Mouse (Mus musculus): ENCODE measurements around the gene Nkx2-3. TPM values are rescaled to one million over a fixed set of nuclear protein-coding genes. Genes with fewer than 3 reads are reported as not detected.
A peak's percentile ranks its signal among the peaks of the same experiment; 100 is the strongest.

The Nkx2-3 gene
- total RNA-seq (2015): not detected in 2 replicates
- total RNA-seq (2017): not detected in 2 replicates

GRCm38 (mm10) chr19:43612051-43612450 lies at the start of gene Nkx2-3:
Gene Nkx2-3, plus strand, starts transcription at chr19:43612325.
- no peak for ATAC-seq (ENCODE audit: poor library complexity, severe bottlenecking)

- no peak for ATAC-seq (ENCODE audit: poor library complexity, severe bottlenecking)
These were observed 49.0 kb upstream of the Nkx2-3 start for GRCm38 (mm10) chr19:43563166-43563565.

GRCm38 (mm10) chr19:43568298-43568697 lies 43.8 kb upstream of the Nkx2-3 start:
- ATAC-seq (ENCODE audit: poor library complexity, severe bottlenecking): no peak

GRCm38 (mm10) chr19:43569133-43569532 lies 43.0 kb upstream of the Nkx2-3 start:
- no peak for ATAC-seq (ENCODE audit: poor library complexity, severe bottlenecking)

- peak; percentile 99 for ATAC-seq (ENCODE audit: poor library complexity, severe bottlenecking)
These were observed 41.0 kb upstream of the Nkx2-3 start for GRCm38 (mm10) chr19:43570831-43571790.

GRCm38 (mm10) chr19:43579081-43579796 lies 32.9 kb upstream of the Nkx2-3 start:
- peak; percentile 62 for ATAC-seq (ENCODE audit: poor library complexity, severe bottlenecking)

GRCm38 (mm10) chr19:43581185-43581584 lies 30.9 kb upstream of the Nkx2-3 start:
- no peak for ATAC-seq (ENCODE audit: poor library complexity, severe bottlenecking)

GRCm38 (mm10) chr19:43583192-43583591 lies 28.9 kb upstream of the Nkx2-3 start:
- ATAC-seq (ENCODE audit: poor library complexity, severe bottlenecking): no peak

- ATAC-seq (ENCODE audit: poor library complexity, severe bottlenecking): no peak
These were observed 28.5 kb upstream of the Nkx2-3 start for GRCm38 (mm10) chr19:43583595-43583994.

GRCm38 (mm10) chr19:43584788-43585187 lies 27.3 kb upstream of the Nkx2-3 start:
- ATAC-seq (ENCODE audit: poor library complexity, severe bottlenecking): no peak

- no peak for ATAC-seq (ENCODE audit: poor library complexity, severe bottlenecking)
These were observed 20.1 kb upstream of the Nkx2-3 start for GRCm38 (mm10) chr19:43592026-43592425.

- no peak for ATAC-seq (ENCODE audit: poor library complexity, severe bottlenecking)
These were observed 15.1 kb upstream of the Nkx2-3 start for GRCm38 (mm10) chr19:43596981-43597380.

GRCm38 (mm10) chr19:43598741-43599660 lies 13.1 kb upstream of the Nkx2-3 start:
- ATAC-seq (ENCODE audit: poor library complexity, severe bottlenecking): no peak

- ATAC-seq (ENCODE audit: poor library complexity, severe bottlenecking): no peak
These were observed 12.2 kb upstream of the Nkx2-3 start for GRCm38 (mm10) chr19:43599776-43600544.

- no peak for ATAC-seq (ENCODE audit: poor library complexity, severe bottlenecking)
These were observed 11.4 kb upstream of the Nkx2-3 start for GRCm38 (mm10) chr19:43600545-43601331.

GRCm38 (mm10) chr19:43601440-43601839 lies 10.7 kb upstream of the Nkx2-3 start:
- no peak for ATAC-seq (ENCODE audit: poor library complexity, severe bottlenecking)

- ATAC-seq (ENCODE audit: poor library complexity, severe bottlenecking): no peak
These were observed 10.0 kb upstream of the Nkx2-3 start for GRCm38 (mm10) chr19:43601996-43602590.

GRCm38 (mm10) chr19:43603521-43603920 lies 8.6 kb upstream of the Nkx2-3 start:
- ATAC-seq (ENCODE audit: poor library complexity, severe bottlenecking): no peak
